Mouse (Mus musculus): ENCODE results near the gene Ak8.

- no peak for TF ChIP-seq POLR2A (IDR thresholded peaks at IDR 0.05; ENCODE audit: borderline replicate concordance, extremely low read depth, insufficient read depth, insufficient read length, poor library complexity, severe bottlenecking)
- no peak for TF ChIP-seq CTCF (IDR thresholded peaks at IDR 0.05; ENCODE audit: borderline replicate concordance, extremely low read depth, insufficient read depth, insufficient read length)
Observed at GRCm38 (mm10) chr2:28751186-28751585, 51.2 kb downstream of the Ak8 start.
